Mouse (Mus musculus) spleen, adult 2 months (tissue): ENCODE data around the gene Olfr56. TPM values are rescaled to one million over a fixed set of nuclear protein-coding genes. Genes with fewer than 3 reads are reported as not detected.
"Not testable (repeated sequence)": the region's sequence is repeated elsewhere in the genome, so short reads cannot be mapped to it uniquely, and the experiment has no call there.

ENCODE experiments used
- DNase-seq, 2 experiments: peaks; one replicate each; pipeline versions ENCODE4 v3.0.0 to v3.0.0-alpha.2; 2012 to 2021; ENCODE audit warnings: low spot score in 2 of 2, low read depth in 1 of 2
- H3K27ac ChIP-seq: fragments of 200-500 bp; 2 replicates; pipeline ENCODE4 v1.5.1; 2012; ENCODE audit warnings: low read length, inconsistent platforms; ENCODE audit not compliant: insufficient read depth
- H3K27me3 ChIP-seq: fragments of 200-500 bp; 2 replicates; pipeline ENCODE4 v1.6.1; 2012; ENCODE audit warnings: mild to moderate bottlenecking, moderate library complexity, low read length, inconsistent platforms; ENCODE audit not compliant: control insufficient read depth, insufficient read depth
- H3K36me3 ChIP-seq: fragments of 200-500 bp; 2 replicates; pipeline ENCODE4 v1.6.1; 2012; ENCODE audit warnings: mild to moderate bottlenecking, low read length, inconsistent platforms; ENCODE audit not compliant: control insufficient read depth, insufficient read depth
- H3K4me1 ChIP-seq: fragments of 200-500 bp; 2 replicates; pipeline ENCODE4 v1.6.1; 2011; ENCODE audit warnings: inconsistent platforms; ENCODE audit not compliant: control insufficient read depth, insufficient read depth, insufficient read length
- H3K4me3 ChIP-seq: fragments of 200-500 bp; 2 replicates; pipeline ENCODE4 v1.5.1; 2011; ENCODE audit warnings: mild to moderate bottlenecking, inconsistent platforms; ENCODE audit not compliant: insufficient read depth, insufficient read length; ENCODE audit errors: extremely low read depth
- WGBS: fragments of 180-500 bp; shearing (Covaris S2); methylation state at CpG from one replicate; pipeline ENCODE4 v1.1.7; 2018; 5-methylcytosine and 5-hydroxymethylcytosine counted together
- polyA plus RNA-seq: library from polyadenylated mRNA; depleted of rRNA; stranded (reverse); fragments of >200 nt; gene quantifications from 2 replicates; pipeline ENCODE4 v1.2.3, GENCODE M21; 2012

Olfr56 gene
- polyA plus RNA-seq, 1 experiment: 0.05 TPM

GRCm38 (mm10) chr11:48989981-48990380 lies 11.3 kb downstream of the Olfr56 start:
- H3K36me3 ChIP-seq, H3K27me3 ChIP-seq, H3K4me3 ChIP-seq, H3K27ac ChIP-seq, DNase-seq: not testable (repeated sequence)
- H3K4me1 ChIP-seq: peaks cover 18% of the 10 kb centered on the region
- WGBS: 29% methylated on average over 2 of the region's 2 CpGs

- DNase-seq, H3K36me3 ChIP-seq, H3K27me3 ChIP-seq: not testable (repeated sequence)
- Histone ChIP-seq H3K27ac (peak within 1 kb of the TSS; percentile 37; the same call in 1 of the 2 replicates), H3K4me1 (peaks cover 18% of the 10 kb centered on the region), H3K4me3 (peak within 1 kb of the TSS; percentile 23; the same call in 1 of the 2 replicates)
- 28% methylated on average over 4 of the region's 4 CpGs for WGBS
Measured at GRCm38 (mm10) chr11:48991740-48992520, 13.2 kb downstream of the Olfr56 start, which contains the start of gene Gm12185. Gene Gm12185, minus strand, starts transcription at chr11:48992226.

GRCm38 (mm10) chr11:48993296-48993695 lies 14.6 kb downstream of the Olfr56 start:
- H3K27me3 ChIP-seq, DNase-seq, H3K4me3 ChIP-seq, H3K27ac ChIP-seq, H3K36me3 ChIP-seq: not testable (repeated sequence)
- 73% methylated on average over 10 of the region's 10 CpGs for WGBS
- H3K4me1 ChIP-seq: peaks cover 18% of the 10 kb centered on the region

- H3K36me3 ChIP-seq, H3K4me3 ChIP-seq, H3K27me3 ChIP-seq, DNase-seq: not testable (repeated sequence)
- 8% methylated on average over 2 of the region's 2 CpGs for WGBS
- H3K4me1 ChIP-seq: peaks cover 18% of the 10 kb centered on the region
- H3K27ac ChIP-seq: peak within 1 kb of the TSS; percentile 59; the same call in 1 of the 2 replicates
Measured at GRCm38 (mm10) chr11:48994018-48994417, 15.3 kb downstream of the Olfr56 start, which contains the start of gene Tgtp1. Gene Tgtp1, minus strand, starts transcription at chr11:48994172.

- H3K27ac ChIP-seq: not testable (repeated sequence)
Measured at GRCm38 (mm10) chr11:49000411-49000810, 21.7 kb downstream of the Olfr56 start.

GRCm38 (mm10) chr11:49006317-49006716 lies 27.6 kb downstream of the Olfr56 start:
- H3K27me3 ChIP-seq, DNase-seq, H3K4me3 ChIP-seq, H3K27ac ChIP-seq, H3K36me3 ChIP-seq, H3K4me1 ChIP-seq: not testable (repeated sequence)
- WGBS: 28% methylated on average over 2 of the region's 2 CpGs

More at GRCm38 (mm10) chr11:49000411-49000810, 21.7 kb downstream of the Olfr56 start:
- DNase-seq, H3K27me3 ChIP-seq, H3K4me1 ChIP-seq, H3K4me3 ChIP-seq, H3K36me3 ChIP-seq: not testable (repeated sequence)
- WGBS: 14% methylated on average over 1 of the region's 1 CpGs

- H3K27ac ChIP-seq, DNase-seq, H3K27me3 ChIP-seq, H3K4me1 ChIP-seq, H3K4me3 ChIP-seq, H3K36me3 ChIP-seq: not testable (repeated sequence)
- whole genome bisulfite sequencing: 79% methylated on average over 1 of the region's 1 CpGs
Measured at GRCm38 (mm10) chr11:49006785-49007184, 28.1 kb downstream of the Olfr56 start.

- H3K27me3 ChIP-seq, H3K4me1 ChIP-seq, H3K27ac ChIP-seq, DNase-seq, H3K4me3 ChIP-seq, H3K36me3 ChIP-seq: not testable (repeated sequence)
Measured at GRCm38 (mm10) chr11:49012074-49012473, 33.4 kb downstream of the Olfr56 start.

- not testable (repeated sequence) for H3K27me3 ChIP-seq, DNase-seq, H3K27ac ChIP-seq, H3K36me3 ChIP-seq, H3K4me3 ChIP-seq, H3K4me1 ChIP-seq
Measured at GRCm38 (mm10) chr11:49050064-49050463, 71.4 kb downstream of the Olfr56 start.

GRCm38 (mm10) chr11:49051093-49051891 lies 72.6 kb downstream of the Olfr56 start, which contains the start of gene 9930111J21Rik2:
Gene 9930111J21Rik2, minus strand, starts transcription at chr11:49051242.
- H3K27me3 ChIP-seq, H3K4me3 ChIP-seq, H3K4me1 ChIP-seq, H3K36me3 ChIP-seq: not testable (repeated sequence)
- peak in 1 of 2 experiments; percentile 17 for DNase-seq
- 7% methylated on average over 1 of the region's 6 CpGs for WGBS
- H3K27ac ChIP-seq: peak within 1 kb of the TSS; percentile 72
